Mouse (Mus musculus) gastrocnemius, postnatal 4 days (tissue): Measurements from ENCODE around the gene Zmiz1. TPM values are rescaled to one million over a fixed set of nuclear protein-coding genes. Genes with fewer than 3 reads are reported as not detected.
A peak's percentile ranks its signal among the peaks of the same experiment; 100 is the strongest.

Experiments used
- DNase-seq, 2 experiments: peaks; one replicate each; pipeline ENCODE4 v3.0.0; 2021 to 2022; ENCODE audit warnings: low spot score in 2 of 2, mixed read lengths in 2 of 2
- total RNA-seq, 2 experiments: library from RNA; stranded (reverse); gene quantifications; 2 replicates each; pipeline ENCODE4 v1.2.3; 2021

Gene Zmiz1
- total RNA-seq, 2 experiments from 2014 or later = 53.8 to 55.2 TPM

- DNase-seq = no peak
Observed at GRCm38 (mm10) chr14:25667587-25667986, 208.6 kb downstream of the Zmiz1 start.

- DNase-seq = no peak
Observed at GRCm38 (mm10) chr14:25679625-25680024, 220.6 kb downstream of the Zmiz1 start.

DNA sequence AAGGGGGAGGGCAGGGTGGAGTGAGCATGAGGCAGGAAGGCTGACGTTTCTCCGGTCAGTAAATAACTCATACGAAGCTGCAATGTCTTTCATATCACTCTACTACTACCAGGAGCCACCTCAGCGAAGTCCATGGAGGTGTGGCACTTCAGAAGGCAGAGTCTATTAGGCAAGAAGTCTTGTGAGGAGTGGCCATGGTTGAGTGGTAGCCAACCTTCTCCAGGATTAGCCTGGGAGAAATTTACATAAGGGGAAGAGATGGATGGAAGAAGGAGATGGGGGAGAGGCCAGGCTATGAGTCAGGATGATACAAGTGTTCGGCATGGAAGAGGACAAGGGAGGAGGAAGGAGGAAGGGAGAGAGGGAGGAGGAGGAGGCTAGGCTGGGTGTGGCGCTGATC lies 223.0 kb downstream of the Zmiz1 start:
- DNase-seq = no peak

DNA sequence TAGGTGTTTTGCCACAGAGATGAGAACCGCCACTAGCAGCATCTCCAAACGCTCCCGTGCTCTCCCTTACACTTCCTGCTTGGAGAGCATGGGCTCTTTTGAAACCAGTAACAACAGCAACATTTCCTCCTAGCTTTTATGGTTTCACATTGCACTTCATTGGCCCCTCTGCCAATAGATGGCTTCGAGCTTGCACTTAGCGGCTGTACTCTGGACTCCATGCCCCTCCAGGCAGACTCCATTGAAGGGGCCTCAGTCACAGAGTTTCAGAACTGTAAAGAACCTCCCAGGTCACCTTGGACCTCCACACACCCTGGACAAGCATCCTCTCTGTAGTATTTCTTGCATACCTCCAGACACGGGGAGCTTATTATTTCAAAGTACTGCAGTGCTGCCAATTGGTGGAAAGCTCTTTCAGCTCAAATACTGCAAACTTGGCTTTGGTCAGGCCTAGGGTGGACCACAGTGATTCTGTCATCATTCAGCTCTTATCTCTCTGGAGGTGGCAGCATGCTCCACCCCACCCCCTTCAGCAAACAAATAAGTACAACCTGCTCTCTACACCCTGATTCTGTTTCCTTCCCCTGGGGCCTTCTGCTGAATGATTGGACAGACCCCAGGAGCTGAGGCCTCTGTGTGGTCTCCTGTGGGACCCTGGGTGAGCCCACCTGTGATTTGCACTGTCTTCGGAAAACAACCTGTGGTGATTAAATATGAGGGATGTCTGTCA lies 227.4 kb downstream of the Zmiz1 start:
- DNase-seq = no peak

- DNase-seq = no peak
Observed at GRCm38 (mm10) chr14:25686983-25687901, 228.3 kb downstream of the Zmiz1 start.

DNA sequence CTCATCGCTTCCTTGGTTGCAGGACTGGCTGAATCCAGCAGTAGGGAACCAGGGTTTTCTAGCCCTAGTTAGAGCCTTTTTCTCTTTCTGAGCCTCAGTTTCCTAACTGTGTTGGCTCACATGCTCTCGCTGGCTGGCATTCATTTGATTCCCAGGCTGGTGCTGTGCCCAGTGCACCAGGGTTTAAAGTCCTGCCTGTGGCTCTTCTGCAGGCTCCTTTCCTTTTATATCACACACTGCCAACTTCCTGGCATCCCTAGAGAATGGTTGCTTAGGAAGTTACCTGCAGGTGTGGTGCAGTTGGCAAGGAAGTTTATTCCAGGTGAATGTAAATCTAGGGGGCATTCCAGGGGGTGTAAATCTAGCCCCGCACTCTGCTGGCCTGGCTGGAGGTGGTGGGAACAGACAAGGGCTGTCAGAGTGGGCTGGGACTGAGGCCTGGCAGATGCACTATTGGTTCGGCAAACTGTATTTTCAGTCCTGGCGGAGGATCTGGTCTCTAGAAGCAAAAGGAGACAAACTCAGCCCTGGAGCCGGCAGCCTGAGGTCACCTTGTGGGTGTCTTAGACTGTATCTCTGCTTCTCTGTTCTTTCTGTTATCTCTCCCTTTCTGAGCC lies 234.4 kb downstream of the Zmiz1 start:
- DNase-seq = no peak

- peak; percentile 97 for DNase-seq
Observed at GRCm38 (mm10) chr14:25693888-25694568, 235.0 kb downstream of the Zmiz1 start, which contains the start of gene Ppif. Ppif (plus strand) TSS chr14:25694154.

- DNase-seq = no peak
Observed at GRCm38 (mm10) chr14:25694569-25694897, 235.5 kb downstream of the Zmiz1 start.

DNA sequence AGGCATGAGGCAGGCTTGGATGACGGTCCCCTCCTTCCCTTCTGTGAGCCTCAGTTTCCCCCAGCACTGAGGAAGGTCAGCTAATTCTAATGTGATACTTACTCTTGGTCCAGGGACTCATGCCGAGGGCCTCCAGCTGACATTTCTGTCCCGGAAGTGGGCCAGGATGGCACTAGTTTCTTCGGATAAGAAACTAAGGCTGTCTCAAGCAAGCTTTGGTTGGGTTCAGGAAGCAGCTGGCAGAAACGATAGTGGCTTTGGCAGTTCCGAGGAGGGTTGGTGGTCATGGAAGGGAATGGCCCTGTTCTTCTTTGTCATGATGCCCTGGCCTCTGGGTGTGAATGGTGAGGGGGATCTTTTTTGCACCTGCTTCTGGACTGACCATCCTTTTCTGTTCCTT lies 236.1 kb downstream of the Zmiz1 start:
- no peak for DNase-seq

DNA sequence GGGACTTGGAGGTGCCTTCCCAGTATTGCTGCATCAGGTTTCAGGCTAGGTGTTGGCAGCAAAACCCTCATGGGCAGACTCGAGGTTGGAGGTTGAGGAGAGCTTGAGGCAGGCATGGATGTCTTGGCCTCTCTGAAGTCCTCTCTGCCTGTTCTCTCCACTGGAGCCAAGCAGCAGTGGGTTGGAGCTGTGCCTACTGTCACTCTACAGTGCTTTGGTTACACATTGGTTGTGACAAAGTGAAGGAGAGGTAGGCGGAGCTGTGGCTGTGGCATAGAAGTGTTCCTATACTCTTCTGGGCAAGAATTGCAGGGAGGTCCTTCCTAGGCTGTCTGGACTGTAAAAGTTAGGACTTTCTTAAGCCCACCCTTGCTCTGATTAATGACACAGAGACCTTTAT lies 237.4 kb downstream of the Zmiz1 start:
- DNase-seq = no peak

DNA sequence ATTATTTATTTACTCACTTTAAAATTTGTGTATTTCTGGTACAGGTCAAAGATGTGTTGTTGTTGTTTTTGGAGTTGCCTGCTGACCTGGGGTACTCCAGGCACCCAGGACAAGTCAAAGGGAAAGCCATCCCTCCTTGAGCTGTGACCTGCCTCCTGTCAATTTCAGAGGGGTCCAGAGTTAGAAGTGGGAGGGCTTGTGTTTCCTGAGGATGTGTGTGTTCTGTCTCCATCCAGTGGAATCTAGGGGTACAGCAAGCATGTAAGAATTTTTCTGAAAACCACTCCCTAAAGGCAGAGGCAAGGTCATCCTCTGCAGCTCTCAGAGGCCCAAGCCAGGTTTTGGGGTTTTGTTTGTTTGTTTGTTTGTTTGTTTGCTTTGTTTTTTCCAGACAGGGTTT lies 243.0 kb downstream of the Zmiz1 start:
- no peak for DNase-seq

GRCm38 (mm10) chr14:25707691-25708181 lies 248.8 kb downstream of the Zmiz1 start:
- peak in 1 of 2 experiments; percentile 72 for DNase-seq

- peak; percentile 51 to 70 for DNase-seq
Observed at GRCm38 (mm10) chr14:25708451-25708850, 249.5 kb downstream of the Zmiz1 start.

- peak in 1 of 2 experiments; percentile 69 for DNase-seq
Observed at GRCm38 (mm10) chr14:25708917-25709316, 249.9 kb downstream of the Zmiz1 start.

- DNase-seq = peak in 1 of 2 experiments; percentile 47
Observed at GRCm38 (mm10) chr14:25710073-25710472, 251.1 kb downstream of the Zmiz1 start.

DNA sequence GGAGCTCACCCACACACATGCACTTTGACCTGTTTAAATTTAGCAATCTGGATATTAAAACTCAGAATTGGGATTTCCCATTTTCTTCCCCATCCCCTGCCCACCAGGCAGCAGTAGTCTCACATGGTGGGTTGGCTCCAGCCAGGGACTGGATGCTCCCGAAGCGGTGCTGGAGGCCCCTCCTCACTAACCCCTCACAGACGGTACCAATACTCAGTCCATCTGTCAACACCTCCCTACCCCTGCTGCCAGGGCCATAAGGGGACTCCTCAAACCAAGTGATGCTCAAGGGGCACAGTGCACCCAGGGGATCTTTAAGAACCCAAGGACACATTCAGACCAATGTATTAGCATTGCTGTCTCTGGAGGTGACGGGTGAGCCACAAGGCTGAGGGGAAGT lies 251.7 kb downstream of the Zmiz1 start:
- DNase-seq = no peak

DNA sequence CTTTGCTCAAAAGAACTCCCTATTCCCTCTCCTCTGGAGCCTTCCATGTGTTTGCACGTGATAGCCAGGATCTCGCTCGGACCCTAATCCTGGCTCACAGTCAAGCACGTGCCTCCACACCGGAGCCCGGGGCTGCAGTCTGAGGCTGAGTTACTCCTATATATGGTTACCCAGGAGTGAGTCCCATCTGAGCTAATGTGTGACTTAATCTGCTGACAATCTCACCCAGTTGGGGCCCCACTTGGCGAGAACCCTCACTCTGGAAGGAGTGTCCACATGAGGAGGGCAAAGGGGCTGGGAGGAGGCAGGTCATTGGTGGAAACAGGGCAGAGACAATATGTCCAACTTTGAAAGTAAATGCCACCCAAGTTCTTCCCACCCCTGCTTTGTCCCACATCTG lies 252.2 kb downstream of the Zmiz1 start:
- DNase-seq = no peak

- no peak for DNase-seq
Observed at GRCm38 (mm10) chr14:25711602-25712001, 252.6 kb downstream of the Zmiz1 start.

DNA sequence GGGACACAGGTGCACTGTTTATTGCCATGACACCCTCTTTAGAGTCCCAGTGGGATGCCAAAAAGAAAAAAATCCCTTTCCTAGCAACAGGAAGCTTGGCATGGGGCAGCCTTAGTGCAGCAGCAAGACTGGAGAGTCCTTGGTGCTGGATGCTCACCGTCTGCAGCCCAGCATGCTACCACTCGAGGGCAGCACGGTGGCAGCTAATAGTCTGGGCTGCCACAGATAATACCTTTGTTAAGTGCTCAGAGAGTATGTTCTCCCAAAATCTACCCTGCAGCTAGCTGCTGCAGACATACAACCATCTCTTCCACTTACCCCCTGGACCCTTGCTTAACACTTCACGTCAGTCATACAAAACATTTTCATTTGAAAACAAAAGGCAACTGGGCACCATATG lies 254.5 kb downstream of the Zmiz1 start:
- no peak for DNase-seq
